Mouse (Mus musculus): ENCODE data around the gene Ndufa10.

Ndufa10 gene

GRCm38 (mm10) chr1:92432791-92433190 is 40.9 kb downstream of the Ndufa10 start:
- intact Hi-C loops (cut with DNase I), result no loop called here

- intact Hi-C loops (cut with DNase I), result no loop called here
Observed at GRCm38 (mm10) chr1:92432098-92432497, 41.6 kb downstream of the Ndufa10 start.

GRCm38 (mm10) chr1:92431420-92431819 is 42.2 kb downstream of the Ndufa10 start:
- intact Hi-C loops (cut with DNase I), result no loop called here

- intact Hi-C loops (cut with DNase I), result no loop called here
Observed at GRCm38 (mm10) chr1:92430991-92431390, 42.7 kb downstream of the Ndufa10 start.

GRCm38 (mm10) chr1:92424714-92425113 is 48.9 kb downstream of the Ndufa10 start:
- intact Hi-C loops (cut with DNase I), result no loop called here

GRCm38 (mm10) chr1:92405131-92405530 is 68.5 kb downstream of the Ndufa10 start:
- intact Hi-C loops (cut with DNase I), result no loop called here

- intact Hi-C loops (cut with DNase I), result no loop called here
Observed at GRCm38 (mm10) chr1:92400556-92400955, 73.1 kb downstream of the Ndufa10 start.

- intact Hi-C loops (cut with DNase I), result no loop called here
Observed at GRCm38 (mm10) chr1:92398601-92399000, 75.1 kb downstream of the Ndufa10 start.

GRCm38 (mm10) chr1:92397511-92398051 is 76.1 kb downstream of the Ndufa10 start:
- intact Hi-C loops (cut with DNase I), result no loop called here

GRCm38 (mm10) chr1:92394279-92394678 is 79.4 kb downstream of the Ndufa10 start:
- intact Hi-C loops (cut with DNase I), result no loop called here

- intact Hi-C loops (cut with DNase I), result no loop called here
Observed at GRCm38 (mm10) chr1:92393166-92393565, 80.5 kb downstream of the Ndufa10 start.

Small RNA genes within 50 kb of the gene (microRNA-seq; reads per million reads assigned to microRNA genes)
- gene Mir6900, result 1.5 to 2.5 reads per million in 2 experiments

All from adrenal gland (tissue).